Mouse (Mus musculus) B cell, adult 67 days (primary cell): ENCODE measurements around the gene Hmgb4. TPM values are rescaled to one million over a fixed set of nuclear protein-coding genes. Genes with fewer than 3 reads are reported as not detected.

Experiments
- total RNA-seq, 2 experiments: library from RNA; stranded (reverse); gene quantifications; 4 replicates each; pipeline ENCODE4 v1.2.4; 2023

Gene Hmgb4
- not detected for total RNA-seq

DNA sequence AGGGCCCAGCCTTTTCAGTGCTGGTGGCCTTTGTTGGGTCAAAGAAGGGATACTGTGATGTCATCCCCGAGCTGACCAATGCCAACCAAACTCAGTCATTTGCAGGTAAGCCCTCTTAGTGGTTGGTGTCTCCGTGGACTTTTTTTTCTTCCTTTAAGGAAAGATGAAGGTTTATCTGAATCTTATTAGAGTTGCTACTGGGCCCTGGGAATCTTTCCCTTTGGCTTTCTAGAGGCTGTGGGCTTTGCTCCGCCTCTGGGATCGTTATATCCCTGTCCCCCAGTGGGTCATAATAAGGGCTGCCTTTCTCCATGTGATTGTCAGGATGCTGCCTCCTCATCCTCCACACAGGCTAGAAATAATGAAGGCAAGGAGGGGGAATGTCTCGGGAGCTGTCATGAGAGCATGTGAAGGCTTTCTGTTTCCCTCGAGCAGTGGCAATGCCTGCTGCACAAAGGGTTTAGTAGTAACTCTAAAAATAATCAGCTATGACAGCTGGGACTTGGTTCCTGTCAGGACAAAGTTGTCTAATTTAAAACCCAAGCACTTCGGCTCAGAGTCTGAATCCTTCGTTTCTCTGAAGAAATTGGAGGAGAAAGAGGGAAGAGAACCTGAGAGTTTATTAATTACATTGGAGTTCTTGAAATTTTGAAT, at the start of gene Hmgb4:
Gene Hmgb4, minus strand, starts transcription at position 51 of the 654 bp plus-strand sequence.

